Mouse (Mus musculus) CH12.LX (cell line): ENCODE measurements at regions not wholly inside any gene's neighbourhood (a gene's known extent, or its start where the extent isn't known, plus 50 kb on each side); places are given as distances from the start of the nearest gene placed in this dataset.

Source experiments
- CHD2 ChIP-seq: IDR thresholded peaks from 2 replicates; pipeline ENCODE4 v1.6.1; 2011; ENCODE audit warnings: low read length, improper control_type of control experiment
- CTCF ChIP-seq, 2 experiments: IDR thresholded peaks in 1 of 2; conservative IDR thresholded peaks in 1 of 2; 2 replicates each; pipeline ENCODE4 v1.5.1; 2011 to 2012; ENCODE audit warnings: low read depth in 2 of 2, low read length in 2 of 2, improper control_type of control experiment in 1 of 2, inconsistent platforms in 1 of 2, mild to moderate bottlenecking in 1 of 2, moderate library complexity in 1 of 2
- EP300 ChIP-seq: IDR thresholded peaks from 2 replicates; pipeline ENCODE4 v1.6.1; 2011; ENCODE audit warnings: low read length, improper control_type of control experiment
- HCFC1 ChIP-seq: IDR thresholded peaks from 2 replicates; pipeline ENCODE4 v1.6.1; 2012; ENCODE audit warnings: low read depth, mild to moderate bottlenecking, inconsistent platforms, low read length, improper control_type of control experiment
- MAX ChIP-seq: IDR thresholded peaks from 2 replicates; pipeline ENCODE4 v1.6.1; 2011; ENCODE audit warnings: low read length, improper control_type of control experiment
- NRF1 ChIP-seq: IDR thresholded peaks from 2 replicates; pipeline ENCODE4 v1.6.1; 2014; ENCODE audit warnings: low read depth, mild to moderate bottlenecking, inconsistent platforms, low read length, improper control_type of control experiment, moderate library complexity
- POLR2AphosphoS2 ChIP-seq: IDR thresholded peaks from 2 replicates; pipeline ENCODE4 v1.6.1; 2011; ENCODE audit warnings: low read depth, low read length, improper control_type of control experiment
- TCF12 ChIP-seq: IDR thresholded peaks from 2 replicates; pipeline ENCODE4 v1.6.1; 2014; ENCODE audit warnings: low read depth, mild to moderate bottlenecking, inconsistent platforms, low read length, improper control_type of control experiment
- USF1 ChIP-seq: IDR thresholded peaks from 2 replicates; pipeline ENCODE4 v1.6.1; 2014; ENCODE audit warnings: low read depth, mild to moderate bottlenecking, inconsistent platforms, low read length, improper control_type of control experiment
- ZKSCAN1 ChIP-seq: IDR thresholded peaks from 2 replicates; pipeline ENCODE4 v1.6.1; 2012; ENCODE audit warnings: low read depth, inconsistent platforms, low read length, improper control_type of control experiment, borderline replicate concordance
- ZMIZ1 ChIP-seq: IDR thresholded peaks from 2 replicates; pipeline ENCODE4 v1.6.1; 2012; ENCODE audit warnings: low read depth, mild to moderate bottlenecking, inconsistent platforms, low read length, improper control_type of control experiment

DNA sequence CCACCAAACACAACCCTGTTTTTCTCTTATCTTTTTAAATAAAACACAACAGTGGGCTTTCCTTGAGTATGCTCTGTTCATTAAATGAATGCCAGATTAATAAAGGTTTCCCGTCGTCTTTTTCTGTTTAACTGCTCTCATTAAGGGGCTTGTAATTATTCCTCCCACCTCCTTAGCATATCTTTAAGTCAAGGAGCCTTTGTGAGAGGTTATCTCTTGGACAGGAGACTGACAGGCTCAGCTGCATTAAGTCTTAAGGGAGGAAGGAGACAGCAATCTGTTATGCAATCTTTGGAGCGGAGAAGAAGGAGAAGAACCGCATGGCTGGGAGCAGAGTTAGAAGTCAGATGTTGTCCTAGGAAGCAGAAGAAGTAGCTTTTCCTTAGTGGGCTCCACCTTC, 111.3 kb upstream of the Syt6 start:
- TF ChIP-seq CTCF (conservative IDR thresholded peaks at IDR 0.05 in 1 of 2, IDR thresholded peaks at IDR 0.05 in 1 of 2; ENCODE audit: low read depth in 2 of 2, low read length in 2 of 2) (no peak), ZKSCAN1 (no peak), POLR2AphosphoS2 (no peak), ZMIZ1 (no peak), HCFC1 (no peak), EP300 (no peak), NRF1 (no peak), TCF12 (no peak), MAX (no peak), USF1 (no peak), CHD2 (no peak)
